Mouse (Mus musculus) frontal cortex, adult 2 months (tissue): ENCODE results near the gene C2cd4d. TPM values are rescaled to one million over a fixed set of nuclear protein-coding genes. Genes with fewer than 3 reads are reported as not detected.

Source experiments
- DNase-seq, 2 experiments: peaks; one replicate each; pipeline ENCODE4 v3.0.0; 2022; ENCODE audit warnings: low spot score in 1 of 2; ENCODE audit errors: extremely low spot score in 1 of 2
- polyA plus RNA-seq: library from polyadenylated mRNA; depleted of rRNA; stranded (reverse); fragments of >200 nt; gene quantifications from 2 replicates; pipeline ENCODE4 v1.2.3, GENCODE M21; 2012; rRNA removed

Gene C2cd4d
- polyA plus RNA-seq, 1 experiment = 1.5 TPM

DNA sequence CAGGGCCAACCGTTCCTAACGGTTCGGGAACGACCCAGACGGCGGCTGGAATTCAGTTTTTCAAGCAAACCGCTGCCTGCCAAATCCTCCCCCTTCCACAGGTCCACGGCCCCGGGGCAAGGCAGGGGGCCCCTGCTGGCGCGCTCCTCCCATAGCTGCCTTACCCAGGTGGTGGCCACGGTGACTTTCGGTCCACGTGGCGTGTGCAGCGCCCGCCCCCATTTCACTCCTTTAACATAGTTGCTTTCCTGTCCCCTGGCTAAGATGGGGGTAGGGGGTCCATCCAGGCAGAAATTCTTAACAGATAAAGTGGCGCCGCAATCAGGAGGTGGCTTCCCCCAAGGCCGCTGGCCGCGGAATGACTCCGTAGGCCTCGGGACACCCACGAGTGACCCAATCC lies 50.3 kb downstream of the C2cd4d start:
- no peak for DNase-seq

DNA sequence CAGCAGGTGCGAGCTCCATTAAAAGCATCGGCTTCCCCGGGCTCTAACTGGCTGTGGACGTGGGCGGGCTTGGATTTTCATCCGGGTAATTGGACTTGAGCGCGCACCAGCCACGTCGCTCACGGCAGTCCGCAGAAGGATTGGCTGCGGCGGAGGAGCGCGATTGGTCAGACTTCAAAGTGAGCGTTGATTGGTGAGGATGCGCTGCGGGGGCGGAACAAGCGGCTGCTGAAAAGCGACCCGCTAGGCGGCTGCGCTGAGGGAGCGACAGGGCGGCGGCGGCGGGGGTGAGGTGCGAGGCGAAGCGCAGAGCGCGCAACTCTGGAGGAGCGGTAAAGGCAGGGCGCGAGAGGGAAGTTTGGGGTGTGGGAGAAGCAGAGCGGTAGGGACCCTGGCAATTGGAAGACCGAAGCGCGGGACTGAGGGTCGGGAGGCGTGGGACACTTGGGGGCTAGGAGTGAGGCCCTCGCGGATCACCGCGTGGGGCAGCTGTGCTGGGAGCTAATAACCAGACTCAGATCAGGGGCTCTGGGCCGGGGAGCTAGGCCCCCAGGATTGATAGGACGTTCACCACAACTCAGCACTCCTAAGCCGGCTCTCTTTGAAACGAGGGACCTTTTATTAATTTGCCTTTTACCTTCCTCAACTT lies 50.9 kb downstream of the C2cd4d start, which contains the start of gene Tdrkh:
Gene Tdrkh, plus strand, starts transcription at position 243 of the 649 bp plus-strand sequence.
- peak; percentile 98 to 99 for DNase-seq

Other genes with a start within 250 kb of the C2cd4d start
- gene Gm10696, start 184.2 kb upstream of the C2cd4d start, polyA plus RNA-seq = not detected in 2 replicates
- gene Gm5286, start 165.7 kb upstream of the C2cd4d start, polyA plus RNA-seq = not detected in 2 replicates
- gene Gm4778, start 98.4 kb upstream of the C2cd4d start, polyA plus RNA-seq = not detected in 2 replicates
- gene Them4, start 52.3 kb upstream of the C2cd4d start, polyA plus RNA-seq = 18.7 and 22.1 TPM in 2 replicates
- gene Them5, start 20.3 kb upstream of the C2cd4d start, polyA plus RNA-seq = not detected in 2 replicates
- gene Rorc, start 10.4 kb downstream of the C2cd4d start, polyA plus RNA-seq = 0.95 and 1.1 TPM in 2 replicates
- 0.40 and 0.55 TPM in 2 replicates for gene Lingo4, start 36.1 kb downstream of the C2cd4d start, polyA plus RNA-seq
- 15.5 and 17.0 TPM in 2 replicates for gene Tdrkh, start 50.8 kb downstream of the C2cd4d start, polyA plus RNA-seq
- 49.4 and 52.5 TPM in 2 replicates for gene Mrpl9, start 80.9 kb downstream of the C2cd4d start, polyA plus RNA-seq
- gene Oaz3, start 81.5 kb downstream of the C2cd4d start, polyA plus RNA-seq = 0.19 and 0.28 TPM in 2 replicates
- gene Celf3, start 115.9 kb downstream of the C2cd4d start, polyA plus RNA-seq = 410 and 454 TPM in 2 replicates
- gene Riiad1, start 117.9 kb downstream of the C2cd4d start, polyA plus RNA-seq = 3.5 and 4.6 TPM in 2 replicates
- 47.5 and 50.5 TPM in 2 replicates for gene Snx27, start 220.3 kb downstream of the C2cd4d start, polyA plus RNA-seq